Mouse (Mus musculus) yolk sac, embryonic 10.5 days (tissue): Measurements from ENCODE around the gene Rsph3a.
"Not testable (repeated sequence)": the region's sequence is repeated elsewhere in the genome, so short reads cannot be mapped to it uniquely, and the experiment has no call there.

ENCODE experiments used
- DNase-seq: peaks from one replicate; pipeline ENCODE4 v3.0.0-alpha.2; 2017; ENCODE audit warnings: low spot score

The Rsph3a gene

GRCm38 (mm10) chr17:7928662-7929061 lies 16.8 kb upstream of the Rsph3a start:
- DNase-seq, result no peak

- no peak for DNase-seq
Observed at GRCm38 (mm10) chr17:7929279-7929678, 16.1 kb upstream of the Rsph3a start.

DNA sequence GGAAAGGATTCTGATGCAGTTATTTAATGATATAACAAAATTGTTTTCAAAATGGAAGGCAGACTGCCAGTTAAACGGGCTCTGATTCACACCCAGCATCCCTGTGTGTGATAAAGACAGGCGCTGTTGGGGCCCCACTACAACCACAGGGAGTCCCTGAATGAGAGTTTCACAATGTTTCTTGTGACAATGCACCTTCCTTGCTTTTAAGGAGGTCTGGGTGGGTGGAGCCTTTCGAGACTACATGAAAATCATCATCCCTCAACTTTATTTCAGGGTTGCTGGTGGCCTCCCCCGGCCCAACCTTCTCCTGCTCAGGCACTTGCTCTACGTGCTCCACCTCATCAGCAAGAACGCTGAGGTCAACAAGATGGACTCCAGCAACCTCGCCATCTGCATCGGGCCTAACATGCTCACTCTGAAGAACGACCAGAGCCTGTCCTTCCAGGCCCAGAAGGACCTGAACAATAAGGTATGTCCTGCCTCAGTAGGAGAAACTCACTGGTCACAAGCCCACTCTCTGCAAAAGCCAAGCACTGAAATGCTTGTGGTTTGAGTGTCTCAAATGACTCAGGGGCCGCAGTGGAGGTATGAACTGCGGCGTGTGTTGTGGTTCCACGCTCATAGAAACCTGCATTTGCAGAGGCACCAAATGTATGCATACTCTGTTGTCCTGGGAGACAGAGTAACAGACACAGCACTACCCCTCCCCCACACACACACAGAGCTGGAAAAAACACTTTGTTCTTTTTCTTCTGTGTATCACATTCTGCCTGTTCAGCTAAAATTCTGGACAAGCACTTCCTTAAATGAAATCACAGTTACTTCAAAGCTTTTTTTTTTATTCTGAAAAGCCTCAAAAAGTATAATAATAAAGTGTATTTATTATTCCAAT lies 14.1 kb upstream of the Rsph3a start:
- no peak for DNase-seq

- DNase-seq, result not testable (repeated sequence)
Observed at GRCm38 (mm10) chr17:7932121-7932520, 13.3 kb upstream of the Rsph3a start.

- no peak for DNase-seq
Observed at GRCm38 (mm10) chr17:7939640-7940039, 5.8 kb upstream of the Rsph3a start.

DNA sequence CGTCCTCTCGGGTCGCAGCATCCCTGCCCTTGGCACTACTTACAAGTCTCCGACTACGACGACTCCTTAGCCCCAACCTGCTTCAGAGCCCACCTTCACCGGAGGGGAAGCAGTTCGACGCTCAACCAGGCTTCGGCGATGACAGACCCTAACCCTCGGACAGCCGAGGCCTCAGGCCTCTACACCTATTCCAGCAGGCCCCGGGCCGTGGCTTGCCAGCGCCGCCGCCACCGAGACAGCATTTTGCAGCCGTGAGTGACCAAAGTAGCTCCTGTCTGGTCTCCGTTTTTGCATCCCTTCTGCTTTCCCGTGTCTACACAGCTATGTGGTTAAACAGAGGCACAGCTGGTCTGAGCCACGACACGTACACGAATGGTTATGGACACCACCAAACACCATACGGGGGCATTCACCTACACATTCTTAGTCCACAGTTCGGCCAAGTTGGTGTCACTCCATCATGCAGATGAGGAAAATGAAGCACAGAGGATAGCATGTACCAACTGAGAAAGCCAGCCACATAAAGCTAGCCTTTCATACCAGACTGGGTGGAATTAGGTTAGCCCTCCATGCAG lies 726 bp downstream of the Rsph3a start:
- not testable (repeated sequence) for DNase-seq

GRCm38 (mm10) chr17:7951333-7951732 lies 5.9 kb downstream of the Rsph3a start:
- DNase-seq, result not testable (repeated sequence)

GRCm38 (mm10) chr17:7957242-7957641 lies 11.8 kb downstream of the Rsph3a start:
- DNase-seq, result not testable (repeated sequence)

GRCm38 (mm10) chr17:7963333-7963732 lies 17.9 kb downstream of the Rsph3a start:
- DNase-seq, result not testable (repeated sequence)

GRCm38 (mm10) chr17:7964398-7964797 lies 19.0 kb downstream of the Rsph3a start:
- not testable (repeated sequence) for DNase-seq

DNA sequence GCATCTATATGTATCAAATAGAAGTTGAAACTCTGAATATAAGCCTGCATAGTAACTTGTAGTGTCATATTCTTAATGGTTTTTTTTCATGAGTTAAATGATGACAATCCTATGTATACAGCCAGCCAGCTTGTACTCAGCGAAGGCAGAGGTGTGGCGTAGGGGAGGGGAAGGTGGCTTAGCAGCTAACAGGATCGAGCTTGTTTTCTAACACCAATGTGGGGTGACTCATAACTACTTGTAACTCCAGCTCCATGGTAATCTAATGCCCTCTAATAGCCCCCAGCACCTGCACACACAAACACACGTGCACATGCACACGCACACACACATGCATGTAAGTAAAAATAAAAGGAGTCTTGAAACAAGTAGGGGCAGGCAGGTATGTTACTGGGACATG lies 23.1 kb downstream of the Rsph3a start:
- DNase-seq, result not testable (repeated sequence)

DNA sequence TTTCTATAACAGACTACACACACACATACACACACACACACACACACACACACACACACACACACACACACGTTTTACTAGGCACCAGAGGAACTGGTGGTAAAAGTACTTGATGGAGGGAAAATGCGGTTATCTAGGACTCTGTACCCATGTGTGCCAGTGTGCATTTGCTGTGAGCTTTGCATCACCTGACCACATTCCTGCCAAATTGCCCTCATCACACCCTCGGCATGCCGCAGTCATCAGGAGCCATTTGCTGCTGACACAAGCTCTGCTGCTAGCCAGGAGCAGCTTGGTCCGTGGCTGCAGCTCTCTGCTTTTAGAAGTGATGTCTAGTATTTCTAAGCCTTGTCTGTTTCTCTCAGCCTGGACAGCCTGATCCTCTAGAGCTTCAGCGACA lies 24.4 kb downstream of the Rsph3a start:
- not testable (repeated sequence) for DNase-seq

GRCm38 (mm10) chr17:7983484-7983883 lies 38.1 kb downstream of the Rsph3a start:
- DNase-seq, result not testable (repeated sequence)

- DNase-seq, result not testable (repeated sequence)
Observed at GRCm38 (mm10) chr17:7985597-7985996, 40.2 kb downstream of the Rsph3a start.

GRCm38 (mm10) chr17:7987038-7987437 lies 41.6 kb downstream of the Rsph3a start:
- DNase-seq, result not testable (repeated sequence)

GRCm38 (mm10) chr17:8003248-8003647 lies 57.8 kb downstream of the Rsph3a start:
- not testable (repeated sequence) for DNase-seq

DNA sequence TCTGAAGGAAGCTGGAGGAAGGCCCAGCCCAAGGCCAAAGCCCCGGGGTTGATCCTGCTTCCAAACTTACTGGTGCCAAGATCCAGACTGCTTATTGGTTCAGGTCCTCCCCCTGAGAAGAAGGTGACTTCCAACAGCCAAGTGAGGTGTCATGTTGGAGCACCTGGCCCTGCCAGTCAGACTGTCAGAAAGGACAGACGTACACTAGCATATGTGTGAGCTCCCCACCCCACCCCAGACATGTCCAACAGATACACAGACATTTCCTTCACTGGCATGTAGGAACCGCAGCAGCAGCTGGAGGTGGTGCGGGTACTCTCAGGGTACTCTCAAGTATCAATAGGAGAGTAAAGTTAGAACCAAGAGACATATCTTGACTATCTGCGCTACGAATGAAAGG lies 61.4 kb downstream of the Rsph3a start:
- DNase-seq, result not testable (repeated sequence)

GRCm38 (mm10) chr17:8009565-8009964 lies 64.2 kb downstream of the Rsph3a start:
- DNase-seq, result not testable (repeated sequence)

- DNase-seq, result not testable (repeated sequence)
Observed at GRCm38 (mm10) chr17:8013974-8014373, 68.6 kb downstream of the Rsph3a start.

- not testable (repeated sequence) for DNase-seq
Observed at GRCm38 (mm10) chr17:8022675-8023074, 77.3 kb downstream of the Rsph3a start.

DNA sequence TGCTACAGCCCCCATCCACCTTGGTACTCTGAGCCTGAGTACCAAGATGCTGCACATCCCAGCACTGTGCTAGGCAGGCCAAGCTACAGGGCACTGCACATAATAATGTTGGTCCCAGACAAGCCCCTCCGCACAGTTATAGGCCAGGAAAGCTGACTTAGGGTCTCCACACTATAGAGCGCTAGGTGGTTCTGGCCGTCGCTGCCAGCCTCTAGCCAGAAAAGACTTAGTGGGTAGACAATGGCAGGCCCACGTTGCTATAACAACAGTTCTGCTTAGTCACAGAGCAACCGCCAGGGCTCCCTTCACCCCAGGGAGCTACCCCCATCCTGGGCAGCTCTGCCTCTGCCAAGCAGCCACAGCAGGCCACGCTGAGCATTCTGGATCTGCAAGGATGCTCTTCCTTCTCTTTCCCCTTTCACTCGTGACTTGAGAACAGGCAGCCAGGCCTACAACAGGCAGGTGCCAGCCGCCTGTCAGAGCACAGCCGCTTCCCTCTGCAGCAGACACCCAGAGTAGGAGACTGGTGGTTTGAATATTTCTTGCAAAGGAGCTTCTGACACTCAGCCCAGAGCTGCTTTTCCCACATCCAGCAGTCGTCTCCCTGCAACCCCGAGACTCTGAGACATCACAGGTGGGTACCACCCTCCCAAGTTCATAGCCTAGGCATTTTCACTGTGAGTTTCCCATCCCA lies 82.2 kb downstream of the Rsph3a start:
- not testable (repeated sequence) for DNase-seq
